Mouse (Mus musculus) erythroblast, embryonic 14.5 days (primary cell): Measurements from ENCODE around the gene Ppp2r5a.

Source experiments
- GATA1 ChIP-seq: IDR thresholded peaks from 2 replicates; pipeline ENCODE4 v1.6.1; 2012; ENCODE audit warnings: low read length, inconsistent platforms, mixed read lengths
- TAL1 ChIP-seq: IDR thresholded peaks from 3 replicates; pipeline ENCODE4 v1.6.1; 2012; ENCODE audit warnings: low read length, inconsistent platforms, mixed read lengths

- TF ChIP-seq TAL1 (no peak), GATA1 (no peak)
These were observed 98.9 kb downstream of the Ppp2r5a start for GRCm38 (mm10) chr1:191304216-191304615.
